Mouse (Mus musculus): Measurements from ENCODE around the gene Cd164.

The Cd164 gene

GRCm38 (mm10) chr10:41518981-41519618 is at the start of gene Cd164:
Gene Cd164, plus strand, starts transcription at chr10:41519414.
- peak; percentile 82 to 90 for DNase-seq (ENCODE audit: low spot score in 2 of 2)

GRCm38 (mm10) chr10:41470693-41471092 is 48.5 kb upstream of the Cd164 start:
- no peak for DNase-seq (ENCODE audit: low spot score in 2 of 2)

- DNase-seq (ENCODE audit: low spot score in 2 of 2) = no peak
Observed at GRCm38 (mm10) chr10:41472534-41472933, 46.7 kb upstream of the Cd164 start.

- no peak for DNase-seq (ENCODE audit: low spot score in 2 of 2)
Observed at GRCm38 (mm10) chr10:41472962-41473481, 46.2 kb upstream of the Cd164 start.

GRCm38 (mm10) chr10:41473782-41474468 is 45.3 kb upstream of the Cd164 start:
- no peak for DNase-seq (ENCODE audit: low spot score in 2 of 2)

- no peak for DNase-seq (ENCODE audit: low spot score in 2 of 2)
Observed at GRCm38 (mm10) chr10:41474981-41475391, 44.2 kb upstream of the Cd164 start.

- DNase-seq (ENCODE audit: low spot score in 2 of 2) = peak; percentile 53 to 54
Observed at GRCm38 (mm10) chr10:41476171-41477017, 42.8 kb upstream of the Cd164 start, which contains the start of gene Mical1. Gene Mical1, plus strand, starts transcription at chr10:41476314.

GRCm38 (mm10) chr10:41477018-41477277 is 42.3 kb upstream of the Cd164 start:
- no peak for DNase-seq (ENCODE audit: low spot score in 2 of 2)

GRCm38 (mm10) chr10:41477278-41478181 is 41.7 kb upstream of the Cd164 start:
- DNase-seq (ENCODE audit: low spot score in 2 of 2) = peak; percentile 66 to 70

- DNase-seq (ENCODE audit: low spot score in 2 of 2) = no peak
Observed at GRCm38 (mm10) chr10:41479961-41480360, 39.3 kb upstream of the Cd164 start.

- no peak for DNase-seq (ENCODE audit: low spot score in 2 of 2)
Observed at GRCm38 (mm10) chr10:41480938-41481880, 38.0 kb upstream of the Cd164 start.

- DNase-seq (ENCODE audit: low spot score in 2 of 2) = no peak
Observed at GRCm38 (mm10) chr10:41482446-41482845, 36.8 kb upstream of the Cd164 start.

- no peak for DNase-seq (ENCODE audit: low spot score in 2 of 2)
Observed at GRCm38 (mm10) chr10:41485778-41486177, 33.4 kb upstream of the Cd164 start.

GRCm38 (mm10) chr10:41486506-41487170 is 32.6 kb upstream of the Cd164 start:
- DNase-seq (ENCODE audit: low spot score in 2 of 2) = no peak

- DNase-seq (ENCODE audit: low spot score in 2 of 2) = no peak
Observed at GRCm38 (mm10) chr10:41488877-41489276, 30.3 kb upstream of the Cd164 start.

- no peak for DNase-seq (ENCODE audit: low spot score in 2 of 2)
Observed at GRCm38 (mm10) chr10:41489294-41489693, 29.9 kb upstream of the Cd164 start.

GRCm38 (mm10) chr10:41489708-41490517 is 29.3 kb upstream of the Cd164 start, which contains the start of the genes Smpd2 and Ppil6:
Gene Smpd2, minus strand, starts transcription at chr10:41490369.
Gene Ppil6, plus strand, starts transcription at chr10:41490439.
- peak; percentile 91 to 95 for DNase-seq (ENCODE audit: low spot score in 2 of 2)

GRCm38 (mm10) chr10:41490518-41490873 is 28.7 kb upstream of the Cd164 start:
- no peak for DNase-seq (ENCODE audit: low spot score in 2 of 2)

- DNase-seq (ENCODE audit: low spot score in 2 of 2) = no peak
Observed at GRCm38 (mm10) chr10:41491111-41491510, 28.1 kb upstream of the Cd164 start.

All from frontal cortex, postnatal 10 days (tissue).